Mouse (Mus musculus) mammary gland, adult 2 months (tissue): Measurements from ENCODE around the gene Rrp7a. TPM values are rescaled to one million over a fixed set of nuclear protein-coding genes. Genes with fewer than 3 reads are reported as not detected.

Source experiments
- polyA plus RNA-seq: library from polyadenylated mRNA; depleted of rRNA; stranded (reverse); fragments of >200 nt; gene quantifications from 2 replicates; pipeline ENCODE4 v1.2.3, GENCODE M21; 2012; ENCODE audit warnings: low replicate concordance; rRNA removed

Rrp7a gene
- 108 and 127 TPM in 2 replicates for polyA plus RNA-seq

GRCm38 (mm10) chr15:83122566-83123145 lies at the start of gene Rrp7a:
Gene Rrp7a (minus strand): TSS chr15:83122801.

GRCm38 (mm10) chr15:83149196-83150072 lies 26.8 kb upstream of the Rrp7a start, which contains the start of gene Poldip3:
Gene Poldip3 (minus strand): TSS chr15:83149384.

GRCm38 (mm10) chr15:83089429-83089605 lies 33.3 kb downstream of the Rrp7a start, which contains the start of gene Serhl:
Gene Serhl (plus strand): TSS chr15:83089506.

Other genes starting within 250 kb of the Rrp7a start
- 13.8 and 21.9 TPM in 2 replicates for gene Tcf20, start 134.9 kb downstream of the Rrp7a start, polyA plus RNA-seq
- gene Nfam1, start 89.5 kb downstream of the Rrp7a start, polyA plus RNA-seq: 17.0 and 26.0 TPM in 2 replicates
- gene Serhl, start 33.3 kb downstream of the Rrp7a start, polyA plus RNA-seq: 69.7 and 83.5 TPM in 2 replicates
- gene Poldip3, start 26.6 kb upstream of the Rrp7a start, polyA plus RNA-seq: 50.0 and 62.5 TPM in 2 replicates
- gene Cyb5r3, start 49.8 kb upstream of the Rrp7a start, polyA plus RNA-seq: 193 and 222 TPM in 2 replicates
- gene A4galt, start 129.0 kb upstream of the Rrp7a start, polyA plus RNA-seq: 22.1 and 29.7 TPM in 2 replicates
- 18.9 and 26.0 TPM in 2 replicates for gene Arfgap3, start 227.4 kb upstream of the Rrp7a start, polyA plus RNA-seq